Mouse (Mus musculus) G1E (cell line): ENCODE results near the gene Gm5485.

Experiments used
- CTCF ChIP-seq: IDR thresholded peaks from 2 replicates; pipeline ENCODE4 v1.5.1; 2012; ENCODE audit warnings: low read depth, low read length, inconsistent platforms, mixed read lengths
- GATA1 ChIP-seq: IDR thresholded peaks from 2 replicates; pipeline ENCODE4 v1.6.1; 2012; ENCODE audit warnings: borderline replicate concordance, low read length, inconsistent platforms, mixed read lengths
- GATA2 ChIP-seq: IDR thresholded peaks from 2 replicates; pipeline ENCODE4 v1.6.1; 2012; ENCODE audit warnings: low read depth, low read length, inconsistent platforms, borderline replicate concordance

DNA sequence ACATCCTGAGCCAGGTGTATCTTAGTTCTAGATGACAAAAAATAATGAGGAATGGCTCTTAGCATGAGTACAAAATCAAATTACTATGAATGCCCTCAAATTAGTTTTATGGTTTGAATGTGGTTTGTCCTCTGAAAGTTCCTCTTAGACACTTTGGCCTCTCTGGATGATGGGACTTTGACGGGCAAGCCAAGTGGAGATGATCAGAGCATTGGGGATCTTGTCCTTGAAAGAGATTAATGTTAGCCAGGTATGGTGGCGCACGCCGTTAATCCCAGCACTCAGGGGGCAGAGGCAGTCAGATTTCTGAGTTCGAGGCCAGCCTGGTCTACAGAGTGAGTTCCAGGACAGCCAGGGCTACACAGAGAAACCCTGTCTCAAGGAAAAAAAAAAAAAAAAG lies 32.4 kb upstream of the Gm5485 start:
- no peak for TF ChIP-seq CTCF
- TF ChIP-seq GATA2, result no peak
- TF ChIP-seq GATA1, result no peak
